In the genomic region with DNA sequence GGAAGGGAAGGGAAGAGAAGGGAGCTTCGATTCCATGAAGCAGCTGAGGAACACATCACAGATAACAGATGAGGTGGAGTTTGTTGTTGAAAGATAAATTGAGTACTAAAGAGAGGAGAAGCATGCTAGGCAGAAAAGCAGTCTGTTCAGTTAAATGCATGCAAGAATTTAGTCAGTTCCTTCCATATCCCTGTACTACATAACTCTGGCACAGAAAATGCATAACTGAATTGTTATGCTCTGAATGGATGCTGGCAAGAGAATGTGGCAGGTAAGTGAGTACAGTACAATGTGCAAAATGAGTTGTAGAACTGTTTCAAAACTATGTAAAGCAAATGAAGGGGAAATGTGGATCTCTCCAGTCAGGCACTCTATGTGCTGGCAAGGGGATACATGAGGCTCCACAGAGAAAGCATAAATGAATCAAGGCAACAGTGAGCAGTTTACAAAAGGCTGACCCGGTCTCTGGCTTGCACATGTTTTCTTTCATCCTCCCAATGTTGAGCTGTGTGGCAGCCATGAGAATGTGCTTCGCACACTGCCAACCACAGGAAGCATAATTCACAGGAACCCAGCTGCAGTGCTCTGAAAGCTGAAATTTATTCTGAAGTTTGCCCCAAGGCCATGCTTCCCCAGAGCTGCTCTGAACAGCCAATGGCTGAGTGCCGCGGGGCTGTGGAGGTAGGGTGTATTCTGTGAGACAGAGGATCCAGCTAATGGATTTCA, we compare ENCODE assay signal across 9 mouse cellular contexts.
A peak's percentile ranks its signal among the peaks of the same experiment; 100 is the strongest.
DNase-seq lines count a peak whose midpoint lies in the region; ATAC-seq lines count a peak whose summit lies in the region.
"Had no signal": no experiment of that assay in that cellular context is flagged by ENCODE, and none has a peak within 500 bp of the region (broad histone marks: within the 10 kb centered on the region; RNA-seq: fewer than 3 reads in every experiment).

No protein-coding gene starts in this region.

- H3K36me3 ChIP-seq in forebrain, embryonic 12.5 days (replicated peaks) = no peaks in the 10 kb centered on the region

- no peaks in the 10 kb centered on the region; the same call in 1 of the 2 replicates for H3K4me1 ChIP-seq in forebrain, embryonic 12.5 days

- H3K9me3 ChIP-seq in forebrain, embryonic 12.5 days = no peaks in the 10 kb centered on the region

- 74% methylated on average over 5 of the region's 5 CpGs for WGBS in forebrain, embryonic 12.5 days

- ATAC-seq in forebrain, embryonic 12.5 days (ENCODE audit: low FRiP score) = peak; percentile 84; the same call in 1 of the 2 replicates
- no peak for ATAC-seq in monocyte, adult 5-6 weeks (replicated peaks; ENCODE audit: insufficient number of reproducible peaks, low FRiP score, low TSS enrichment, poor library complexity, severe bottlenecking)

- H3K27ac ChIP-seq in forebrain, embryonic 12.5 days = no peak overlapping the region
- H3K27ac ChIP-seq: macrophage had no signal

- H3K4me3 ChIP-seq in forebrain, embryonic 12.5 days (replicated peaks) = no peak overlapping the region

- H3K4me2 ChIP-seq in forebrain, embryonic 12.5 days = no peak overlapping the region

- no peaks in the 10 kb centered on the region for H3K27me3 ChIP-seq in forebrain, embryonic 12.5 days

- H3K9ac ChIP-seq in forebrain, embryonic 12.5 days = no peak overlapping the region

- DNase-seq in kidney, postnatal 4 days = peak; percentile 13 to 20
- no peak for DNase-seq in kidney, postnatal 36 days
- peak; percentile 68 for DNase-seq in adrenal gland, adult 8-10 months
- DNase-seq in mesoderm, embryonic 11.5 days (ENCODE audit: low read depth, low spot score) = peak; percentile 49
- DNase-seq in thymus, postnatal 36 days = no peak
- no peak for DNase-seq in layer of hippocampus, adult 9-11 months

Comparison
In these comparisons a context has a peak if more than half of its experiments do, and no peak if none do; other contexts are left out.
1. DNase-seq: peak in kidney, postnatal 4 days (2 of 2), adrenal gland, adult 8-10 months (single experiment) and mesoderm, embryonic 11.5 days (single experiment); none in kidney, postnatal 36 days (0 of 2), thymus, postnatal 36 days (0 of 2) and layer of hippocampus, adult 9-11 months (single experiment).